Mouse (Mus musculus) E14TG2a.4 (cell line): ENCODE results near the gene Trim65.

Experiments used
- CTCF ChIP-seq: conservative IDR thresholded peaks from 2 replicates; pipeline ENCODE4 v1.5.1; 2014; ENCODE audit warnings: low read length
- POU5F1 ChIP-seq: IDR thresholded peaks from 2 replicates; pipeline ENCODE4 v1.6.1; 2014; ENCODE audit warnings: low read length, borderline replicate concordance

- TF ChIP-seq CTCF (no peak), POU5F1 (no peak)
These were observed 44.0 kb upstream of the Trim65 start for GRCm38 (mm10) chr11:116174775-116175448.
